Mouse (Mus musculus): Measurements from ENCODE around the gene Fubp3. TPM values are rescaled to one million over a fixed set of nuclear protein-coding genes. Genes with fewer than 3 reads are reported as not detected.

Gene Fubp3
- polyA plus RNA-seq, 1 experiment from 2014 or later, result 81.8 TPM

DNA sequence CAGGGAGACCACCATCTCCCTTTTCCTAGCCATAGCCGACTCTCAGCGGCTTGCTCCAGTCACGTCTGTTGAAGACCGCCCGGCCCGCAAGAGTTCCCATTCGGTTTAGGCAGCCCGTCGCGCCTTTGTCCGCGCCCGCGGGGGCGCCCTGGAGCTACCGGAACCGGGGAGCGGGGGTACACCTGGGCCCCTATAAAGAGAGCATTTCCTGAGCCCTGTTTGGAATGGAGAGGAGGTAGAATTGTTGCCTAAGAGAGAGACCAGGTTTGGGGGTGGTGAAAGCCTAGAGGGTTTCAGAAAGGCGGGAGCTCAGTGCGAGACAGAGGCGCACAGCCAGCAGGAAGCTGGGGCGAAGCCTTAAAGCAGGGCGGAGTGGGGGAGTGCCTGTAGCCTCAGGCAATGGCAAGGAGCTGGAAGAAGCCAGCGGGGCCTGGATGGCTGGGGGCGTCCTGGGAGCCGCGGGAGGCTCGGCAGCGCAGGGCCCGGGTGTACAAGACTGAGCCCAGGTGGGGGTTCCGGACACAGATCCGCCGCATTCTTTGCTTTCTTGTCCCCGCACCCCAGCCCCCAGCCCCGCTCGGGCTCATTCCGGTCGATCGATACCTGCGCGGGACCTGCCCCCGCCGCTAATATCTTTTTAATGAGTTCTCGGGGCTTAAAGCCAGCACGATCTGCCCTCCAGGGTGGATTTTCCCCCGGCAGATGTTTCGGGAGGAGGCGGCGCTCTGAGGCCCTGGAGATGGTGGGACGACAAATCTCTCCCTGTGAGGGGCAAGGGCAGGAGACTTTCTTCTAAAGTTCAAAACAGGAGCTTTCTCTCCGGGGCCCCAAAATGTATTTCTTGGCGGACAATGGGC, 63.1 kb downstream of the Fubp3 start:
- H3K9ac ChIP-seq, result no peak overlapping the region
- peaks cover 90% of the 10 kb centered on the region for H3K27me3 ChIP-seq (replicated peaks)
- no peak overlapping the region for H3K27ac ChIP-seq
- peak overlapping the region; percentile 40 for H3K4me2 ChIP-seq (replicated peaks)
- H3K9me3 ChIP-seq, result no peaks in the 10 kb centered on the region
- peaks cover 27% of the 10 kb centered on the region for H3K4me1 ChIP-seq (replicated peaks)
- WGBS, result 1% methylated on average over 52 of the region's 52 CpGs
- ATAC-seq, result no peak
- H3K36me3 ChIP-seq, result no peaks in the 10 kb centered on the region
- H3K4me3 ChIP-seq (replicated peaks), result peak overlapping the region; percentile 5

DNA sequence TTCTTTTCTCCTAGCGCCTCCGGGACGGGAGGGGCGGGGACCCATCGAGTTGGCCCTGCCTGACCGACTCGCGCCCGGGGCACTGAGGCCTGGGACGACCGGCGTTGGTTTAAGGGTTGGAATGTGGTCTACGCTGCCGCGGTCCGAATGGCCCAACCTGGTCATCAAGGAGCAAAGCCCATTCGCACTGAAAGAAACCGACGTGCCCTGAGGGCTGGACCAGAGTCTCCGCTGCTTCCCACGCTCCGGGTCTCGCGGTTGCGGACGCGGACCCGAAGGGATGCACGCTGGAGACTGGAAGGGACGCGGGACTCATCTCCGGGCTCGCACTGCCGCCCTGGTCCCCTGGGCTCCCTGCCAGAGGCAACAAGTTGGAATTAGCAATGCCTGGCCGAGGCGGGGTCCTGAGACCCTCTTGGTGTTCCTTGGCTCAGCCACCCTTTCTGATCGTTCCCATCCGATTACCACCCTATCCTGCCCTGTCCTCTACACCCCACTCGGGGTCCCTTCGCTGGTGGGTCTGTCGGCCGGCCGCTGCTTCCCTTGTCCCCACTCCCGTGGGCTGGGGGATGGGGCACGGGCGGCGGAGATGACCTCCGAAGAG, 63.8 kb downstream of the Fubp3 start:
- H3K9me3 ChIP-seq, result no peaks in the 10 kb centered on the region
- under 1% methylated on average over 48 of the region's 48 CpGs for whole genome bisulfite sequencing
- no peak for ATAC-seq
- no peaks in the 10 kb centered on the region for H3K36me3 ChIP-seq
- no peak overlapping the region for H3K9ac ChIP-seq
- H3K27ac ChIP-seq, result no peak overlapping the region
- H3K4me1 ChIP-seq (replicated peaks), result peaks cover 29% of the 10 kb centered on the region
- H3K27me3 ChIP-seq (replicated peaks), result peaks cover 94% of the 10 kb centered on the region
- H3K4me2 ChIP-seq (replicated peaks), result peak overlapping the region; percentile 40
- H3K4me3 ChIP-seq (replicated peaks), result peak overlapping the region; percentile 5

DNA sequence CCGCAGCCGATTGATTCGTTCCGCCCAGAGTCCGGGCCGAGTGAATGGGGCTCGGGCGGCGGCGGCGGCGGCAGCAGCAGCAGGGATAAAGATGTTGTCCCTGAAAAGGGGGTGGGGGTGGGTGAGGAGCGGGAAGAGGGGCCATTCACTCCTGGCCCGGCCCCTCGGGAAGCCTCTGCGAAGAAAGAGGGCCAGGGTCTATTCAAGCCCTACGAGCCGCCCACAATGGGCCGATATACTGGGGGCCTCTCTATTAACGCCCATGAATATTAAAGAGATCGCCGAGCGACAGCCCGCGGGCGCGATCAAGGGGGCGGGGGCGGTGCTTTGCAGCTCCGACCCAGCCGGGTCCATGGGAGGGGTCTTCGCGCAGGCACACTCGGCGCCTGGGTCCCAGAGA, 64.3 kb downstream of the Fubp3 start:
- H3K36me3 ChIP-seq, result no peaks in the 10 kb centered on the region
- peaks cover 94% of the 10 kb centered on the region for H3K27me3 ChIP-seq (replicated peaks)
- no peaks in the 10 kb centered on the region for H3K9me3 ChIP-seq
- ATAC-seq, result no peak
- H3K4me3 ChIP-seq (replicated peaks), result peak overlapping the region; percentile 5; the same call in 1 of the 2 replicates
- WGBS, result 4% methylated on average over 34 of the region's 35 CpGs
- H3K4me1 ChIP-seq (replicated peaks), result peaks cover 30% of the 10 kb centered on the region
- H3K27ac ChIP-seq, result no peak overlapping the region
- peak overlapping the region; percentile 40 for H3K4me2 ChIP-seq (replicated peaks)
- no peak overlapping the region for H3K9ac ChIP-seq

DNA sequence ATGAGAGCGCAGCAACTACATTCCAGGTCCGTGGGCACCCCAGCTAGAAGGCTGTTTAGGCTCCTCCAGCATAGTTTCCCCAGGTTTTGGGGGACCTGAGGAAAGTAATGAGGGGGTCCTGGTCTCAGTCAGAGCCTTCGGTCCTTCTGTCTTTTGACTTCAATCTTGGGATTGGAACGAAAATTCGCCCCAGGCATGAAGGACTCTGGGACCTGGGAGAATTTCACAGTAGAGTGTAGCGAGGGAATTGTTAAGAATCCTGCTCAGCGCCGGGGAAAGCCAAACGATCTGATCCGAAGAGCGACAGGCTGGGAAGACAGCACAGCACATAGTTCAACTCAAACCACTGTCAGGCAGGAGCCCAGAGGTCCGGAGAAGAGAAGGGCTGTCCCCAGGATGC, 64.9 kb downstream of the Fubp3 start:
- no peaks in the 10 kb centered on the region for H3K36me3 ChIP-seq
- H3K9ac ChIP-seq, result no peak overlapping the region
- no peaks in the 10 kb centered on the region for H3K9me3 ChIP-seq
- no peak for ATAC-seq
- no peak overlapping the region for H3K4me3 ChIP-seq (replicated peaks)
- H3K4me2 ChIP-seq (replicated peaks), result no peak overlapping the region
- peaks cover 96% of the 10 kb centered on the region for H3K27me3 ChIP-seq (replicated peaks)
- WGBS, result 1% methylated on average over 12 of the region's 12 CpGs
- H3K4me1 ChIP-seq (replicated peaks), result peaks cover 30% of the 10 kb centered on the region
- H3K27ac ChIP-seq, result no peak overlapping the region

DNA sequence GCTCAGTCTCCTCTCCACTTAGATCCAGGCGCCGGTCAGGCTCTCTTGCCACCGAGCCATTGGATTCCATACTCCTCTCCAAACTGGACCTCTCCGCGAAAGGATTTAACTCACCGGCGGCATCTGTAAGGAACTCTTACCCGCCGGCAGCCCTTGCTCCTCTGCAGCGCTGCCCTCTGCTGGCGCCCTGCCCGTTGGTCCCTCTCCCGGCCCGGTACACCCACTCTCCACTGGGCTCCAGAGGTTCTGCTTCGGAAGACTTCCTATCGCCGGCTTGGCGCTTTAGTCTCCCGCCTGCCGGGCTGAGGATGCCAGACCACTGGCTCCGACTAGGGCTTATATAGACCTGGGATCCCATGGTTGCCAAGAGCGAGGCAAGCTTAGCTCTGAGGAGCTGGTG, 65.4 kb downstream of the Fubp3 start:
- under 1% methylated on average over 22 of the region's 22 CpGs for WGBS
- Histone ChIP-seq H3K9me3 (no peaks in the 10 kb centered on the region), H3K4me2 (replicated peaks) (peak overlapping the region; percentile 17; the same call in 1 of the 2 replicates), H3K4me1 (replicated peaks) (peaks cover 30% of the 10 kb centered on the region), H3K4me3 (replicated peaks) (no peak overlapping the region), H3K36me3 (no peaks in the 10 kb centered on the region), H3K27me3 (replicated peaks) (peaks cover 96% of the 10 kb centered on the region), H3K27ac (no peak overlapping the region), H3K9ac (no peak overlapping the region)
- ATAC-seq, result no peak

DNA sequence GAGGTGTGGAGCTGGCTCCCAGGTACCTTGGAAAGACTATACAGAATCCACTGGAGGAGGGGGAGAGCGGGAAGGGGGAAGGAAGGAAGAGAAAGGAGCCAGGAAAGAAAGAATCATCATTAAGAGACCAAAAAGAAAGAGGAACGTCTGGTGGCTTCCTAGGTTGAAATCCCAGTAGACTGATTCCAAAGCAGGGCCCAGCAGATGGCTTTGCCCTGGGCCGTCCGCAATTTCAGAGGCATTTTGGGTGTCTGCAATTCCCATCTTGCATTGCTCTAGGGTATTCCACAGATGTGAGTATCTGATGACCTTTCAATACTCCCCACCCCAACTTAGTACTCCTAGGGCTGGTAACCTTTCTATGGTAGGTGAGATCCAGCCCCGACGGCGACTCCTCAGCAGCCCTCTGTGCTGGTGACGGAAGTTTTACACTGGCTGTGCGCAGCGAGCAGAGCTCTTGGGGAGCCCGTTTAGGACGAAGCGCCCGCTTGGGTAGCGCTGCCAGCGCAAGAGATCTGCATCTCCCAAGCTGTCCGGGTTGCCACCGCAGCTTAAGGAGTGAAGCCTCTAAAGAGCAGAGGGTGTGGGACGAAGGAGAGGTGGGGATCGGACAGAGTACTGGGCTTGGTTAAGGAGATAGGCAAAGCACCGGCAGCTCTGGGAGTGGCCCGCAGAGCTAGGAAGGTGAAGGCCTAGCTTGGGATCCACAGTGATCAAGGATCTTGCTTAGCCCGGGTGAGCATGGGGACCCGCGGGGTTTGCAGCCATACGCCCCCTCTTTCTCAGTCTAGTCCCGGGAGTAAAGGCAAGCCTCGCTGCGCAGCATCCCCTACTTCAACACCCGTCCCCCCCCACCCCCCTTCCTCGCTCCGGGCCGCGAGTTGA, 66.4 kb downstream of the Fubp3 start:
- Histone ChIP-seq H3K27me3 (replicated peaks) (peaks cover 96% of the 10 kb centered on the region), H3K4me3 (replicated peaks) (no peak overlapping the region), H3K4me1 (replicated peaks) (peaks cover 30% of the 10 kb centered on the region), H3K36me3 (no peaks in the 10 kb centered on the region), H3K9ac (no peak overlapping the region), H3K27ac (no peak overlapping the region), H3K9me3 (no peaks in the 10 kb centered on the region), H3K4me2 (replicated peaks) (no peak overlapping the region)
- ATAC-seq, result no peak
- WGBS, result 3% methylated on average over 33 of the region's 34 CpGs

DNA sequence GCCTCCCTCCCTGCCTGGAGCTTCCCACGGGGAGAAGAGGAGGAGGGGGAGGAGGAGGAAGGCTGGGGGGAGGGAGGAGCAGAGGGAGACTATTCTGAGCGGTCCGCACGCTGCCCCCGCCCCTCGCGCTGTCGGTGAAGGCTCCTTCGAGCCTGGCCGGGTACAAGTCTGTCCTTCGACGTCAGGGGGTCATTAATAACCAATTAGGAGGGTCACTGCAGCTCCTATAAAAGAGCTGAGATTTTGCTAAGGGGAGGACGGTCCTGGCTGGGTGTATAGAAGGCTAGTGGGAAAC, 67.0 kb downstream of the Fubp3 start:
- no peak for ATAC-seq
- H3K27me3 ChIP-seq (replicated peaks), result peaks cover 96% of the 10 kb centered on the region
- no peak overlapping the region for H3K4me2 ChIP-seq (replicated peaks)
- no peak overlapping the region for H3K27ac ChIP-seq
- H3K9ac ChIP-seq, result no peak overlapping the region
- under 1% methylated on average over 12 of the region's 13 CpGs for WGBS
- H3K9me3 ChIP-seq, result no peaks in the 10 kb centered on the region
- H3K4me1 ChIP-seq (replicated peaks), result peaks cover 30% of the 10 kb centered on the region
- H3K36me3 ChIP-seq, result no peaks in the 10 kb centered on the region
- H3K4me3 ChIP-seq (replicated peaks), result no peak overlapping the region

DNA sequence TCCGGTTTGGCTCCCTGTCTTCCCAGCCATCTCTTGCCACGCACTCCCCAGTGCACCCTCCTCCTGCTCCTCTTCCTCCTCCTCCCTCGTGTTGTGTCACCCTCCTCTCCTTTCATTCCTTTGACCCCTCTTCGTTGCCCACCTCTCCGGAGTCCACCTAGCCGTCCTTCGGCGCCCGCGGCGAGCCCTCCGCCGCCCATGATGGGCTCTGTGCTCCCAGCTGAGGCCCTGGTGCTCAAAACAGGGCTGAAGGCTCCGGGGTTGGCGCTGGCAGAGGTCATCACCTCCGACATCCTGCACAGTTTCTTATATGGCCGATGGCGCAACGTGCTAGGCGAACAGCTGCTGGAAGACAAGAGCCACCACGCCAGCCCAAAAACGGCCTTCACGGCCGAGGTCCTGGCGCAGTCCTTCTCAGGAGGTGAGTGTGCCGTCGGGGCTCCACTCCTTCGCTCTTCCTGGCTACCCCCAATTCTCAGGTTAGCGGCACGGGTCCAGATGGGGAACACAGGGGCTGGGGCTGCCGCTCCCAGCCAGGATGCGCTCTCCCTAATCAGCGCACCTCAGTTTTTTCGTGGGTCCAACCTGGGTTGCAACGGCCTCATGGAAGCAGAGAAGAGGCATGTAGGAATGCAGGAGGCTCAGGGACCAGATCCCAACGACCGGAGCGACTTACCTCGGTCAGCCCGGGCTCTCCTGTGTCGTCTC, 67.6 kb downstream of the Fubp3 start, which contains the start of gene Prdm12:
Gene Prdm12 (plus strand): TSS at position 137 of the 708 bp plus-strand sequence.
- no peak for ATAC-seq
- H3K4me2 ChIP-seq (replicated peaks), result no peak within 1 kb of the TSS
- no peak within 1 kb of the TSS for H3K27ac ChIP-seq
- H3K27me3 ChIP-seq (replicated peaks), result peaks cover 96% of the 10 kb centered on the region
- 2% methylated on average over 41 of the region's 41 CpGs for WGBS
- H3K4me1 ChIP-seq (replicated peaks), result peaks cover 30% of the 10 kb centered on the region
- H3K36me3 ChIP-seq, result no peaks in the 10 kb centered on the region
- no peak within 1 kb of the TSS for H3K9ac ChIP-seq
- H3K4me3 ChIP-seq (replicated peaks), result no peak within 1 kb of the TSS
- no peaks in the 10 kb centered on the region for H3K9me3 ChIP-seq

DNA sequence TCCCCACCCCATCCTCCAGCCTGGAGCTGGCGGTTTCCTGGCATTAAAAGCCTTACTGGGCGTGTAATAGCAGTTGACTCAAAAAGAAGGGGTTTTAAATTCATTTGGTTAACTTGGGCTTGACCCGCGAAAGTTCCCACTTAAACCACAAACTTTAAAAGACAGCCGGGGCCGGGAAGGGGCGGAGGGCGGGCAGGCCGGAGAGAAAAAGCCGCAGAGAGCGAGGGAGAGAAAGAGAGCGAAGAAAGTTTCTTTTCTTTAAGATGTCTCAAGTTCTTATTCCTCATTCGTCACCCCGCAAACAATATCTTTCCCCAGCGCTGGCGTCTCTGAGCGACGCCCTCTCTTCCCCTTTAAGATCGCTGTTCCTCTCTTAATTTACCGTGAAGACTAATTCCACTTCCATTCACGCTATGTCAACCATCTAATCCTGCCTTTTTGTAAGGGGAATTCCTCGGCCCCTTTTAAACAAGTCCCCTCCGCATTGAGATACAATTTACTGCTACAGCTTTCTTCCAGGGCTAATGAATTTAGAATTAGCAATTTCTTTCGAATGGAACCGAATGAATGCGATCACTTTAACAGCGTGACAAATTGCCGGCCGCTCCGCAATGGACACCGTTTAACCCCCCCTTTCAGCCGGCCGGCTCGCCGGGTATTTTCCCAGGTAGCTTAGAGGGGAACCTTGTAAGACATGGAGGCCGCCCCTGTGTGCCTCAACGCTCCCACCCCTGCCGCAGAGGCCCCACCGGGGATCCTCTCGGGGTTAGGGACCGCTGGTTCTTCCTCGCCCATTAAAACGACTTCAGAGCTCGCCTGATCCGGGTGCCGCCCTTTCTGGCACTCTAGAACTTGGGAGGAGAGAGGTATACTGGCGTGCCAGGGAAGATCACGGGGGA, 68.4 kb downstream of the Fubp3 start:
- under 1% methylated on average over 48 of the region's 48 CpGs for WGBS
- Histone ChIP-seq H3K4me2 (replicated peaks) (no peak overlapping the region), H3K27ac (no peak overlapping the region), H3K9ac (no peak overlapping the region), H3K36me3 (no peaks in the 10 kb centered on the region), H3K27me3 (replicated peaks) (peaks cover 93% of the 10 kb centered on the region), H3K9me3 (no peaks in the 10 kb centered on the region), H3K4me1 (replicated peaks) (peaks cover 23% of the 10 kb centered on the region), H3K4me3 (replicated peaks) (0 out of 2 replicates have a peak overlapping the region, but pooled peaks have one; percentile 1)
- no peak for ATAC-seq

DNA sequence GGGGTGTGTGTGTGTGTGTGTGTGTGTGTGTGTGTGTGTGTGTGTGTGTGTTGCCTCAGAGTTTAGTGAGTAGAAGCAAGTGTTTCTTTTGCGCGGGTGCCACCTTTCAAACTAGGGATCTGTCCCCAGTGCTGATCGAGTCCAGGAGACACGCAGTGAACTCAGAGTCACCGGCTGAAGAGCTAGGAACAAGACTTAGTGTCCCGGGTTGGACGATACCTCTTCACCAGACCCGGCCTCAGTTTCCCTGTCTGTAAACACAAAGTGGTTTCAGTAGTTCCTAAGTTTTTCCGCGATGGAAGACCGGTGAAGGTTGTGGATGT, 69.0 kb downstream of the Fubp3 start:
- no peak overlapping the region for H3K27ac ChIP-seq
- no peak overlapping the region for H3K4me2 ChIP-seq (replicated peaks)
- no peaks in the 10 kb centered on the region for H3K9me3 ChIP-seq
- H3K4me3 ChIP-seq (replicated peaks), result 0 out of 2 replicates have a peak overlapping the region, but pooled peaks have one; percentile 1
- 2% methylated on average over 11 of the region's 11 CpGs for WGBS
- H3K36me3 ChIP-seq, result no peaks in the 10 kb centered on the region
- peaks cover 17% of the 10 kb centered on the region for H3K4me1 ChIP-seq (replicated peaks)
- H3K27me3 ChIP-seq (replicated peaks), result peaks cover 92% of the 10 kb centered on the region
- ATAC-seq, result no peak
- no peak overlapping the region for H3K9ac ChIP-seq

DNA sequence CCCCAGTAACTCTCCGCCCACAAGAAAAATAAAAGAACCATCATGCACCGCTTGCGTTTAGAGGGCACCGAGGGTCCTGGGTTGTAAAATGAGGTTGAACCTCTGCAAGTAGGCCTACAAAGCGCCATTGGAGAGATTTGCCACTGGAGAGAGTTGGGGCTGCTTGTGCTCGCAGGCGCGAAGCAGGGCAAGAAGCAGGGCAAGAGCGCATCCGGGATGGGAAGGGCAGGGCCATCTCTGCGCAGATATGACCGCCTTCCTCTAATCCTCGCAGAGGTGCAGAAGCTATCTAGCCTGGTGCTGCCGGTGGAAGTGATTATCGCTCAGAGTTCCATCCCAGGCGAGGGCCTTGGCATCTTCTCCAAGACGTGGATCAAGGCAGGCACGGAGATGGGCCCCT, 69.5 kb downstream of the Fubp3 start:
- H3K27me3 ChIP-seq (replicated peaks), result peaks cover 92% of the 10 kb centered on the region
- no peak overlapping the region for H3K27ac ChIP-seq
- no peaks in the 10 kb centered on the region for H3K36me3 ChIP-seq
- peaks cover 12% of the 10 kb centered on the region; the same call in 1 of the 2 replicates for H3K4me1 ChIP-seq (replicated peaks)
- H3K4me2 ChIP-seq (replicated peaks), result no peak overlapping the region
- no peak overlapping the region for H3K9ac ChIP-seq
- H3K4me3 ChIP-seq (replicated peaks), result no peak overlapping the region
- WGBS, result 3% methylated on average over 18 of the region's 18 CpGs
- no peaks in the 10 kb centered on the region for H3K9me3 ChIP-seq
- ATAC-seq, result no peak
